13 mouse cellular contexts compared by ENCODE assay signal in genomic region chr2:68981756-68982409, GRCm38 (mm10).
A peak's percentile ranks its signal among the peaks of the same experiment; 100 is the strongest.
DNase-seq lines count a peak whose midpoint lies in the region; ATAC-seq and TF ChIP-seq lines count a peak whose summit lies in the region.
"Had no signal": no experiment of that assay in that cellular context is flagged by ENCODE, and none has a peak within 500 bp of the region (broad histone marks: within the 10 kb centered on the region; RNA-seq: fewer than 3 reads in every experiment).

No protein-coding gene starts in this region.

- H3K4me2 ChIP-seq in forebrain, postnatal 0 days (ENCODE audit: low read depth), result 0 out of 2 replicates have a peak overlapping the region, but pooled peaks have one; percentile 2
- no peak overlapping the region for H3K4me2 ChIP-seq in lung, embryonic 16.5 days (ENCODE audit: low read depth, low read length)
- H3K4me2 ChIP-seq in midbrain, embryonic 13.5 days (replicated peaks), result no peak overlapping the region
- H3K4me2 ChIP-seq in liver, embryonic 11.5 days, result no peak overlapping the region
- H3K4me2 ChIP-seq: liver, embryonic 13.5 days had no signal

- H3K9me3 ChIP-seq in forebrain, postnatal 0 days (ENCODE audit: low read length), result no peaks in the 10 kb centered on the region
- no peaks in the 10 kb centered on the region for H3K9me3 ChIP-seq in forebrain, embryonic 10.5 days
- no peaks in the 10 kb centered on the region for H3K9me3 ChIP-seq in lung, embryonic 16.5 days (ENCODE audit: control insufficient read depth, low read length)
- no peaks in the 10 kb centered on the region for H3K9me3 ChIP-seq in midbrain, embryonic 13.5 days
- H3K9me3 ChIP-seq in liver, embryonic 11.5 days (ENCODE audit: control insufficient read depth, low read length), result no peaks in the 10 kb centered on the region
- H3K9me3 ChIP-seq: liver, embryonic 13.5 days had no signal

- DNase-seq in forebrain, postnatal 0 days, result peak; percentile 30
- no peak for DNase-seq in forebrain, embryonic 10.5 days (ENCODE audit: extremely low spot score, low spot score)
- DNase-seq in lung, postnatal 10 days, result no peak
- DNase-seq in liver, embryonic 11.5 days (ENCODE audit: low spot score), result no peak
- DNase-seq: adrenal gland, adult 2 months; B cell, adult 2 months; cerebellum, adult 9-10 months; kidney, postnatal 10 days; liver, embryonic 13.5 days; right cerebral cortex, postnatal 14 days had no signal

- no peak for TF ChIP-seq CTCF in forebrain, postnatal 0 days (IDR thresholded peaks at IDR 0.05; ENCODE audit: low read depth)

- no peaks in the 10 kb centered on the region for H3K27me3 ChIP-seq in forebrain, postnatal 0 days (ENCODE audit: insufficient read depth, low read length)
- H3K27me3 ChIP-seq in forebrain, embryonic 10.5 days (ENCODE audit: poor library complexity, severe bottlenecking), result no peaks in the 10 kb centered on the region
- no peaks in the 10 kb centered on the region for H3K27me3 ChIP-seq in lung, embryonic 16.5 days (ENCODE audit: control insufficient read depth, insufficient read depth, low read depth, low read length)
- no peaks in the 10 kb centered on the region for H3K27me3 ChIP-seq in midbrain, embryonic 13.5 days
- no peaks in the 10 kb centered on the region for H3K27me3 ChIP-seq in liver, embryonic 11.5 days (replicated peaks; ENCODE audit: control insufficient read depth, insufficient read depth, low read length)
- H3K27me3 ChIP-seq: liver, embryonic 13.5 days had no signal

- ATAC-seq in forebrain, postnatal 0 days, result peak; percentile 60
- ATAC-seq in lung, embryonic 16.5 days (ENCODE audit: low read depth), result peak; percentile 44
- ATAC-seq in midbrain, embryonic 13.5 days, result peak; percentile 60; the same call in 1 of the 2 replicates
- no peak for ATAC-seq in erythroblast, adult 5-6 weeks (replicated peaks; ENCODE audit: low FRiP score, poor library complexity, severe bottlenecking)
- ATAC-seq in liver, embryonic 11.5 days (replicated peaks; ENCODE audit: low FRiP score), result no peak

- H3K9ac ChIP-seq in forebrain, postnatal 0 days, result no peak overlapping the region
- H3K9ac ChIP-seq in lung, embryonic 16.5 days (ENCODE audit: low read length), result no peak overlapping the region
- H3K9ac ChIP-seq in midbrain, embryonic 13.5 days (replicated peaks), result no peak overlapping the region
- no peak overlapping the region for H3K9ac ChIP-seq in liver, embryonic 11.5 days (ENCODE audit: low read depth, low read length)
- H3K9ac ChIP-seq: liver, embryonic 13.5 days had no signal

- H3K4me3 ChIP-seq in forebrain, postnatal 0 days (ENCODE audit: low read depth, low read length), result no peak overlapping the region
- H3K4me3 ChIP-seq in forebrain, embryonic 10.5 days, result no peak overlapping the region
- no peak overlapping the region for H3K4me3 ChIP-seq in lung, embryonic 16.5 days (ENCODE audit: low read length)
- no peak overlapping the region for H3K4me3 ChIP-seq in midbrain, embryonic 13.5 days (replicated peaks)
- no peak overlapping the region for H3K4me3 ChIP-seq in liver, embryonic 11.5 days (ENCODE audit: low read depth, low read length)
- H3K4me3 ChIP-seq: liver, embryonic 13.5 days had no signal

- H3K36me3 ChIP-seq in forebrain, postnatal 0 days (ENCODE audit: insufficient read depth), result no peaks in the 10 kb centered on the region
- no peaks in the 10 kb centered on the region for H3K36me3 ChIP-seq in forebrain, embryonic 10.5 days (replicated peaks)
- no peaks in the 10 kb centered on the region for H3K36me3 ChIP-seq in lung, embryonic 16.5 days (ENCODE audit: control insufficient read depth, insufficient read depth, low read length)
- no peaks in the 10 kb centered on the region for H3K36me3 ChIP-seq in midbrain, embryonic 13.5 days
- H3K36me3 ChIP-seq in liver, embryonic 11.5 days (ENCODE audit: control insufficient read depth, insufficient read depth, low read length), result no peaks in the 10 kb centered on the region
- H3K36me3 ChIP-seq: liver, embryonic 13.5 days had no signal

- WGBS in forebrain, postnatal 0 days, result 43% methylated on average over 11 of the region's 11 CpGs
- WGBS in forebrain, embryonic 10.5 days, result 85% methylated on average over 11 of the region's 11 CpGs
- WGBS in lung, embryonic 16.5 days, result 16% methylated on average over 11 of the region's 11 CpGs
- WGBS in midbrain, embryonic 13.5 days, result 50% methylated on average over 11 of the region's 11 CpGs
- WGBS in liver, embryonic 11.5 days, result 72% methylated on average over 11 of the region's 11 CpGs

- H3K4me1 ChIP-seq in forebrain, postnatal 0 days (ENCODE audit: insufficient read depth), result peaks cover 15% of the 10 kb centered on the region
- peaks cover 29% of the 10 kb centered on the region for H3K4me1 ChIP-seq in forebrain, embryonic 10.5 days
- H3K4me1 ChIP-seq in lung, embryonic 16.5 days (replicated peaks; ENCODE audit: control insufficient read depth, insufficient read depth, low read length), result peaks cover 17% of the 10 kb centered on the region
- H3K4me1 ChIP-seq in midbrain, embryonic 13.5 days (replicated peaks), result peaks cover 17% of the 10 kb centered on the region
- H3K4me1 ChIP-seq in liver, embryonic 11.5 days (replicated peaks; ENCODE audit: control insufficient read depth, insufficient read depth, low read length), result peaks cover 10% of the 10 kb centered on the region

- no peak overlapping the region for H3K27ac ChIP-seq in forebrain, postnatal 0 days (ENCODE audit: low read depth, low read length)
- H3K27ac ChIP-seq in forebrain, embryonic 10.5 days, result no peak overlapping the region
- H3K27ac ChIP-seq in lung, embryonic 16.5 days (ENCODE audit: low read length), result no peak overlapping the region
- peak overlapping the region; percentile 30; the same call in 1 of the 2 replicates for H3K27ac ChIP-seq in midbrain, embryonic 13.5 days
- H3K27ac ChIP-seq in liver, embryonic 11.5 days (ENCODE audit: low read depth, low read length), result no peak overlapping the region
- H3K27ac ChIP-seq: liver, embryonic 13.5 days had no signal

Comparison
In these comparisons a context has a peak if more than half of its experiments do, and no peak if none do; other contexts are left out.
1. ATAC-seq: peak in forebrain, postnatal 0 days (single experiment), lung, embryonic 16.5 days (single experiment) and midbrain, embryonic 13.5 days (single experiment); none in erythroblast, adult 5-6 weeks (single experiment) and liver, embryonic 11.5 days (single experiment).